Mouse (Mus musculus): Measurements from ENCODE around the gene Kctd7. TPM values are rescaled to one million over a fixed set of nuclear protein-coding genes. Genes with fewer than 3 reads are reported as not detected.

Gene Kctd7
- polyA plus RNA-seq, 1 experiment from 2014 or later = 6.5 TPM

GRCm38 (mm10) chr5:130145961-130146360, 1.3 kb downstream of the Kctd7 start:
- Histone ChIP-seq H3K9ac (no peak overlapping the region), H3K27me3 (no peaks in the 10 kb centered on the region), H3K9me3 (no peaks in the 10 kb centered on the region), H3K27ac (no peak overlapping the region), H3K4me3 (no peak overlapping the region), H3K36me3 (no peaks in the 10 kb centered on the region), H3K4me1 (peaks cover 21% of the 10 kb centered on the region), H3K4me2 (peak overlapping the region; percentile 96)
- no peak for ATAC-seq (ENCODE audit: borderline replicate concordance, extremely low read depth, low FRiP score, low TSS enrichment)
- 64% methylated on average over 8 of the region's 8 CpGs for WGBS

- Histone ChIP-seq H3K4me3 (no peak overlapping the region), H3K4me1 (peaks cover 13% of the 10 kb centered on the region), H3K27ac (no peak overlapping the region), H3K4me2 (no peak overlapping the region), H3K27me3 (no peaks in the 10 kb centered on the region), H3K36me3 (peaks cover 16% of the 10 kb centered on the region; the same call in 1 of the 2 replicates), H3K9me3 (no peaks in the 10 kb centered on the region), H3K9ac (no peak overlapping the region)
- no peak for ATAC-seq (ENCODE audit: borderline replicate concordance, extremely low read depth, low FRiP score, low TSS enrichment)
- WGBS = 53% methylated on average over 7 of the region's 7 CpGs
Observed at GRCm38 (mm10) chr5:130149726-130150310, 5.2 kb downstream of the Kctd7 start.

DNA sequence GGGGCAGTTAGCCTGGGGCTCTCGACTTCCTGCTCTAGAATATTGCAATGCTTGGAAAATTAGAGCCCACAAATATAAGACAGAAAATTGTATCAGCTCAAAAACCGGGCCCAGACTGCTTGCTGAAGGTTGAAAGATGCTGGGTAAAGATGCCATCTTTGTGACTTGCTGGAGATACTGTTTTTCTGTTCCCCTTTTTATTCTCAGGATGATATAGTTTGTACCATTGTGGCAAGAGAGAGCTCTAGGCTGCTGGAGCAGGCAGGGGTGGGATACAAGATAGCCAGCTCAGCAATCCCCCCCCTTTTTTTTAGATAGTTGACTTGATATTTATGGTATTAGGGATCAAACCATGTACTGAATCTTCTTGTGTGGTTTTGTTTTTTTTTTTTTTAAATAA, 9.6 kb downstream of the Kctd7 start:
- 82% methylated on average over 2 of the region's 2 CpGs for WGBS

GRCm38 (mm10) chr5:130158545-130158944, 13.9 kb downstream of the Kctd7 start:
- 66% methylated on average over 4 of the region's 4 CpGs for WGBS
- Histone ChIP-seq H3K27me3 (no peaks in the 10 kb centered on the region), H3K4me1 (no peaks in the 10 kb centered on the region; the same call in 1 of the 2 replicates), H3K9me3 (no peaks in the 10 kb centered on the region), H3K4me2 (no peak overlapping the region), H3K27ac (no peak overlapping the region), H3K9ac (no peak overlapping the region), H3K36me3 (no peaks in the 10 kb centered on the region), H3K4me3 (no peak overlapping the region)
- no peak for ATAC-seq (ENCODE audit: borderline replicate concordance, extremely low read depth, low FRiP score, low TSS enrichment)

More for the DNA sequence above, 9.6 kb downstream of the Kctd7 start:
- H3K36me3 ChIP-seq = peaks cover 16% of the 10 kb centered on the region; the same call in 1 of the 2 replicates
- no peak overlapping the region for H3K4me3 ChIP-seq
- H3K27me3 ChIP-seq = no peaks in the 10 kb centered on the region
- no peaks in the 10 kb centered on the region for H3K9me3 ChIP-seq
- no peak for ATAC-seq (ENCODE audit: borderline replicate concordance, extremely low read depth, low FRiP score, low TSS enrichment)
- H3K9ac ChIP-seq = no peak overlapping the region
- H3K4me1 ChIP-seq = peaks cover 5% of the 10 kb centered on the region; the same call in 1 of the 2 replicates
- H3K4me2 ChIP-seq = no peak overlapping the region
- no peak overlapping the region for H3K27ac ChIP-seq

GRCm38 (mm10) chr5:130159761-130160201, 15.1 kb downstream of the Kctd7 start:
- no peak overlapping the region for H3K4me2 ChIP-seq
- no peaks in the 10 kb centered on the region; the same call in 1 of the 2 replicates for H3K4me1 ChIP-seq
- 57% methylated on average over 7 of the region's 7 CpGs for WGBS
- H3K27me3 ChIP-seq = no peaks in the 10 kb centered on the region
- H3K36me3 ChIP-seq = no peaks in the 10 kb centered on the region
- H3K9me3 ChIP-seq = no peaks in the 10 kb centered on the region
- no peak overlapping the region for H3K4me3 ChIP-seq
- no peak for ATAC-seq (ENCODE audit: borderline replicate concordance, extremely low read depth, low FRiP score, low TSS enrichment)
- no peak overlapping the region for H3K9ac ChIP-seq
- H3K27ac ChIP-seq = no peak overlapping the region

GRCm38 (mm10) chr5:130163670-130164069, 19.0 kb downstream of the Kctd7 start:
- Histone ChIP-seq H3K4me1 (no peaks in the 10 kb centered on the region), H3K4me3 (no peak overlapping the region), H3K36me3 (no peaks in the 10 kb centered on the region), H3K27me3 (no peaks in the 10 kb centered on the region), H3K4me2 (no peak overlapping the region), H3K27ac (no peak overlapping the region), H3K9me3 (no peaks in the 10 kb centered on the region), H3K9ac (no peak overlapping the region)
- ATAC-seq (ENCODE audit: borderline replicate concordance, extremely low read depth, low FRiP score, low TSS enrichment) = no peak
- 4% methylated on average over 7 of the region's 7 CpGs for WGBS

DNA sequence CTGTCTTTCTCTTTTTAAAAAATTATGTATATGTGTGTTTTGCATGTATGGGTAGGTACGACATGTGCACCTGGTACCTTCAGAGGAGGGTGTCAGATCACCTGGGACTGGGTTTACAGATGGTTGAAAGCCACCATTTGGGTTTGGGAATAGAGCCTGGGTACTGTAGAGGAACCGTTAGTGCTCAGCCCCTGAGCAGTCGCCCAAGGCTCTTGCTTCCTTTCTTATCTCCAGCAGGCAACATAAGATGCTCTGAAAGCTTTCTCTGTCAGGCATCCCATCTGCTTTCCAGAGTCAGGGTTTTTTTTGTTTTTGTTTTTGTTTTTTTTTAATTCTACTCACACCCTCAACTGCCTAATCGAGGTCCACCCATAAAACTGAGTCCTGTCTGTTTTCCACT, 20.6 kb downstream of the Kctd7 start:
- Histone ChIP-seq H3K9me3 (no peaks in the 10 kb centered on the region), H3K4me1 (no peaks in the 10 kb centered on the region), H3K27me3 (no peaks in the 10 kb centered on the region), H3K4me2 (no peak overlapping the region), H3K4me3 (no peak overlapping the region), H3K9ac (no peak overlapping the region), H3K36me3 (no peaks in the 10 kb centered on the region), H3K27ac (no peak overlapping the region)
- 74% methylated on average over 4 of the region's 4 CpGs for WGBS
- ATAC-seq (ENCODE audit: borderline replicate concordance, extremely low read depth, low FRiP score, low TSS enrichment) = no peak

DNA sequence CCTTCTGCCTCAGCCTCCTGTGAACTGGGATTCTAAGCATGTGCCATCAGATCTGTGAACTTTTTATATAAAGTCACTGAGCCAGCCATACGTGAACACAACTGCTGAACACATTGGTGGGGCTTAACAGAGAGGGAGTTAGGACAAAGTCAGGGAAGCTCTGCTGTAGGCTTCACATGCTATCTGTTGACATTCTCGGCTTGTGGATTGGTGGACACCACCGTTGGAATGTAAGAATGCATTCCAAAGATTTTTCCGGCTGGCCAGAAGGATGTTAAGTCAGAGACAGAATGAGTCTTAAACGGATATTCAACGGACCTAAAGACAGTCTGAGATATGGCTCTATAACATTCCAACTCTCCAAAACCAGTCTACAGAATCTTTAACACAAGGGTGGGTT, 24.4 kb downstream of the Kctd7 start:
- no peaks in the 10 kb centered on the region for H3K9me3 ChIP-seq
- no peak overlapping the region for H3K27ac ChIP-seq
- ATAC-seq (ENCODE audit: borderline replicate concordance, extremely low read depth, low FRiP score, low TSS enrichment) = no peak
- no peaks in the 10 kb centered on the region for H3K36me3 ChIP-seq
- H3K4me3 ChIP-seq = no peak overlapping the region
- WGBS = 30% methylated on average over 6 of the region's 6 CpGs
- H3K27me3 ChIP-seq = no peaks in the 10 kb centered on the region
- H3K4me1 ChIP-seq = peaks cover 18% of the 10 kb centered on the region
- H3K4me2 ChIP-seq = no peak overlapping the region
- H3K9ac ChIP-seq = no peak overlapping the region

DNA sequence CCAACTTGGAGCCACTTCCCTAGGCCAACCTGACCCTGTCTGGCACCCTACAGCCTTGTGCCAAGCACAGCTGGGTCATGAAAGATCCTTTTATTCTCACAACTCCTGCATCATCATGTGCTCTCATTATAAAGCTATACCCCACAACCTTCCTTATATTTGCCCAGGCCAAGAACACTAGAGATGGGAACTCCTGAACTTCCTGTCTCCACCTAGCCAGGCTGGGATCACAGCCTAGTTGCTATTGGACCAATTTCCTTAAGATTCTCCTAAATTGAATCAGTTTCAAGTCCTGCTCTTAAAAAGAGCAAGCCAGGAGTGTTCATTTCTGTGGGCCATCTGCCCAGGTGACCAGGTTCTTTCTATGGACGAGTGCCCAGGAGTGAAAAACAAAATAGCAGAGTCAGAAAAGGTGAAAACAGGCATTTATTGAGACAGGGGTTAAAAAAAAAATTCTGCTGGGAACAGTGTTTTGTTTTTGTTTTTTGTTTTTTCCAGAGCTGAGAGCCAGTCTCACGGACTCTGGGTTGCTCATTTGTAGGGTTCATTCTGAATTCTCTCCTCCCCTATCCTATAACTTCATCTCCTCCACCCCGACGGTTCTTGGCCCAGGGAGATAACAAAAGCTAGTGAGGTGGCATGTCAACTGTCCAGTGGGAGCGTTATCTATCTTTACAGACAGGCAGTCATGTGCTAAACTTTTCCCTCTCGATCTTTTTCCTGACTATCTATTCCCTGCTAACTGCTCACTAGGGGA, 26.2 kb downstream of the Kctd7 start:
- Histone ChIP-seq H3K4me1 (peaks cover 18% of the 10 kb centered on the region), H3K36me3 (no peaks in the 10 kb centered on the region), H3K9ac (peak overlapping the region; percentile 89), H3K4me2 (peak overlapping the region; percentile 65), H3K9me3 (no peaks in the 10 kb centered on the region), H3K4me3 (peak overlapping the region; percentile 91), H3K27me3 (no peaks in the 10 kb centered on the region), H3K27ac (peak overlapping the region; percentile 94; the same call in 1 of the 2 replicates)
- peak; percentile 17; the same call in 1 of the 2 replicates for ATAC-seq (ENCODE audit: borderline replicate concordance, extremely low read depth, low FRiP score, low TSS enrichment)
- 12% methylated on average over 6 of the region's 6 CpGs for WGBS

GRCm38 (mm10) chr5:130171423-130171954, 26.8 kb downstream of the Kctd7 start, which contains the start of gene Rabgef1:
Gene Rabgef1, plus strand, starts transcription at chr5:130171798.
- Histone ChIP-seq H3K27ac (peak within 1 kb of the TSS; percentile 94), H3K4me1 (peaks cover 18% of the 10 kb centered on the region), H3K4me2 (peak within 1 kb of the TSS; percentile 65), H3K27me3 (no peaks in the 10 kb centered on the region), H3K36me3 (no peaks in the 10 kb centered on the region), H3K9ac (peak within 1 kb of the TSS; percentile 89), H3K9me3 (no peaks in the 10 kb centered on the region), H3K4me3 (peak within 1 kb of the TSS; percentile 91)
- ATAC-seq (ENCODE audit: borderline replicate concordance, extremely low read depth, low FRiP score, low TSS enrichment) = peak; percentile 93
- WGBS = 0% methylated on average over 35 of the region's 62 CpGs

DNA sequence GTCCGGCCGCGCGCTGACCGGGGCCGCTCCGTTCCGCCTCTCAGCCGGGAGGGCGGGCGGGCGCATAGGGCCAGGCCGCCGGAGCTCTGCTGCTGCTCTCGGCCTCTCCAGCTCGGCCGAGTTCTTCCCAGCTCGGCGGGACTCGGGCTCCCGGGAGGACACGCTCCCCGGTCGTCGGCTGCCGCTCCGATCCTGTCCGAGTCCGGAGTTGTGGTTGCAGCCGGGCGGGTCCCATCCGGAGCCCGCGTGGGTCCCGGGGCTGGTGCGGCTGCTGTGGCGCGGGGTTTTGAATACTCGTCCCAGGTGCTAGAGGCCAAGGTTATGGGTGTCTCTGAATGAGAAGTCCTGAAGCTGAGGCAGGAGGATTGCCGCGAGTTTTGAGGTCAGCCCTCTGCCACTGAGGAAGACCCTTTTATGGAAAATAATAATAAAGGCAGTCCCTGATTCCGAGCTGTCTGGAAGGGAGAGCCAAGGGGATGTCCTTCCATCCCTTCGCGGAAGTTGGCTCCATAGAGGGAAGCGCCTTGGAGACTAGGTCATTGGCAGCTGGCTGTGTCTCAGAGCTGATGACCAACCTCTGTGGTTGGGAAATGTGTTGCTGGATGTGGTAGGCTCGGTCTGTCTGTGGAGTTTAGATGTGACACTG, 27.4 kb downstream of the Kctd7 start:
- Histone ChIP-seq H3K9me3 (no peaks in the 10 kb centered on the region), H3K4me1 (peaks cover 18% of the 10 kb centered on the region), H3K27me3 (no peaks in the 10 kb centered on the region), H3K9ac (peak overlapping the region; percentile 89), H3K4me3 (peak overlapping the region; percentile 91), H3K4me2 (peak overlapping the region; percentile 65), H3K36me3 (no peaks in the 10 kb centered on the region), H3K27ac (peak overlapping the region; percentile 94)
- ATAC-seq (ENCODE audit: borderline replicate concordance, extremely low read depth, low FRiP score, low TSS enrichment) = peak; percentile 82
- WGBS = under 1% methylated on average over 46 of the region's 46 CpGs

Measured in lung, embryonic 15.5 days (tissue).